Mouse (Mus musculus) bone marrow macrophage, adult 2 months (primary cell): Measurements from ENCODE around the gene Gm20538.

Source experiments
- CTCF ChIP-seq: IDR thresholded peaks from 2 replicates; pipeline ENCODE4 v1.5.1; 2012; ENCODE audit warnings: low read depth, mild to moderate bottlenecking, low read length, moderate library complexity
- POLR2A ChIP-seq: IDR thresholded peaks from 2 replicates; pipeline ENCODE4 v1.6.1; 2012; ENCODE audit warnings: mild to moderate bottlenecking, low read depth, low read length, borderline replicate concordance

DNA sequence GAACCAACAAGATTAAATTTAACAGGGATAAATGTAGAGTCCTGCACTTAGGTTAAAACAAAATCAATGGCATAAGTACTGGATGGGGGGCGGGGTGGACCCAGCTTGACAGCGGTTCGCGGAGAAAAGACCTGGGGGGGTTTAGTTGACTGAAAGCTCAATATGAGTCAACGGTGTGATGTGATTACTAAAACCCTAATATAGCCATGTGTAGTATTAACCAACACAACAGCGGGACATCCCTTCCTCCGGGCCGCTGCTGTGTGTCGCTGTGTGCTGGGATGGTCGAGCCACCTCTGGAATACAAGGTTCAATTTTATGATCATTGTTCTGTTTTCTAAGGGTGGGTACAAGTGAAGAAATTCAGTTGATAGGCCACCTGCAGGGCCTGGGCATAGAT lies 29.5 kb upstream of the Gm20538 start:
- TF ChIP-seq CTCF (no peak), POLR2A (no peak)
